Mouse (Mus musculus): Measurements from ENCODE around the gene Sipa1l2.

The Sipa1l2 gene

GRCm38 (mm10) chr8:125471374-125471773, 98.2 kb downstream of the Sipa1l2 start:
- no peak for DNase-seq (ENCODE audit: low read depth, low spot score)

DNA sequence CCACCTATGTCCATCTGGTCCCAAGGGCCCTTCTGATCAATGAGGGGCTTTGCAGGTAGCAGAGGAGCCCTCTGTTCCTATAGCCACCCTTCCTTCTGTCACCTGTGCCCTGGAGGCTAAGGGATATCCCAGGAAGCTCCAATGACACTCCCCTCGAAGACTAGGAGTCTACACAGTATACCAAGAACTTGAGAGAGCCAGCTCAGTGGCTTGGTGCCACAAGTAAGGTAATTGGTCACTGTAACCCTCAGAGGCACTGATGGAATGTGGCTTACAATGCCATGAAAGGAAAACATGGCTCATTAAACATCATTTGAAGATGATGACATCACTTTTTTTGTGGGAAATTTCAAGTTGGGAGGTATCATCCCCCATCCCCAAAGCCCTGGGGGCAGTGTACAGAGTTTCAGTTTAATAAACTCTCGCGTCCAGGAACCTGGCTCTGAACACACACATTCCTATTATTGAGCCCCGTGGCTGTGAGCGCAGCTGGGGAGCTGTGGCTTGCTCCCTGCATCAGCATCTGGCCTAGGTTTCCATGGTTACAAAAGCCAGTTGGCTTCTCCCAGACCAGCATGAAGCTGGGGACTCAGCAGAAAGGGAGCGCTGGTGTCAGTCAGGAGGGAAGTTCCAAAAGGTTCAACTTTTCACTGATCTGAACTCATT, 104.3 kb downstream of the Sipa1l2 start:
- peak; percentile 78 for DNase-seq (ENCODE audit: low read depth, low spot score)

GRCm38 (mm10) chr8:125462901-125463300, 106.7 kb downstream of the Sipa1l2 start:
- DNase-seq (ENCODE audit: low read depth, low spot score), result no peak

DNA sequence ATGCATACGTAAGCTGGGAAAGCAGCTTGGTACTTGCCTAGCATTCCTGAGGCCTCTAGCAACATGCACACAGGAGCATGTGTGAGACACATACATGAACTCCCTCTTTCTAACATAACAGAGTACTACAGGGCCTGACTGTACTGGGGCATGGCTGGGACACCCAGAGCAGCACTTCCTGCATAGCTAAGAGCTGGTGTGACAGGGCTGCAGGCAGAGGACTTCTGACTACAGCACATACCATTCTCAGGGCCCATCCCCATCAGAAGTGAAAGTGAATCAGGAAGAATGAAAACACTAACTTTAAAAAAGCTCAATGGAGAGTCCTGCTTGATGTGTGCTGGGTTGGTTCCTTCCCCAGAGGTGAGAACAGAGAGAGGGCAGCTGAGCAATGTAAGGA, 108.1 kb downstream of the Sipa1l2 start:
- no peak for DNase-seq (ENCODE audit: low read depth, low spot score)

GRCm38 (mm10) chr8:125460602-125461001, 109.0 kb downstream of the Sipa1l2 start:
- DNase-seq (ENCODE audit: low read depth, low spot score), result no peak

DNA sequence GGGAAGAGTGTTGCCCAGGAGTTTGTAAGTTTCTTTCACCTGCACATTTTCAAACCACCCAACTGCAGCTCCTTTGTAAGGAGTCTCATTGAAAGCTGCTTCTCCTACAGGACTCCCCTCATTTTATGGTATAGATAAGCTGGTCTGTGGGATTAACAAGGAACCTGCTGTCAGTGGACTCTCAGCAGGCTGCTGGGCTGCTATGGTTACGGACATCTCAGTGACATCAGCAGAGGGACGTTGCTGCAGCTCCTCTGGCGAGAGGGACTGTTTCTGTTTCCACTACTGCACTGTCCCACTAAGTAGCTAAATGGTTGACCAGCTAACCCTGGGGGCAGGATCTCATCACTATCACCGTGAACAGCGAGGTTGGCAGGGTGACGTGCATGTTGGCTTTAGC, 120.6 kb downstream of the Sipa1l2 start:
- DNase-seq (ENCODE audit: low read depth, low spot score), result no peak

DNA sequence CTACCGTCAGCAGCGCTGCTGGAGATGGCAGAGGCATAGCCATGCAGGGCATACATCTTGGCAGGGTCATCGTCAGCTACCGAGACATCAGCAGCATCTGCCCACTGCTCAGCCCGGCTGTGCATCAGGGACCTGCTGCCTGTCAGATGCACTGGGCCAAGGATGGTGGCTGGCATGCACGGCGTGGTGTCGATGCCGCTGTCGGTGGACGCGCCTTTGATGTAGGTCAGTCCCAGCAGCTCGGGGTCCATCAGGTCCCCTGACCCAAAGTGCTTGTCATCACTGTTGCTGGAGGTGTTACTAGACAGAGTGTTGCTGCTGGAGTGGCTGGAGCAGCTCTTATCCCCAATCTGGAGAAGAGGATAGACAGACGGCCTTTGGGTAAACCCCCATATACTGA, 122.1 kb downstream of the Sipa1l2 start:
- DNase-seq (ENCODE audit: low read depth, low spot score), result no peak

- no peak for DNase-seq (ENCODE audit: low read depth, low spot score)
Measured at GRCm38 (mm10) chr8:125446236-125446635, 123.4 kb downstream of the Sipa1l2 start.

- DNase-seq (ENCODE audit: low read depth, low spot score), result no peak
Measured at GRCm38 (mm10) chr8:125445225-125445609, 124.4 kb downstream of the Sipa1l2 start.

DNA sequence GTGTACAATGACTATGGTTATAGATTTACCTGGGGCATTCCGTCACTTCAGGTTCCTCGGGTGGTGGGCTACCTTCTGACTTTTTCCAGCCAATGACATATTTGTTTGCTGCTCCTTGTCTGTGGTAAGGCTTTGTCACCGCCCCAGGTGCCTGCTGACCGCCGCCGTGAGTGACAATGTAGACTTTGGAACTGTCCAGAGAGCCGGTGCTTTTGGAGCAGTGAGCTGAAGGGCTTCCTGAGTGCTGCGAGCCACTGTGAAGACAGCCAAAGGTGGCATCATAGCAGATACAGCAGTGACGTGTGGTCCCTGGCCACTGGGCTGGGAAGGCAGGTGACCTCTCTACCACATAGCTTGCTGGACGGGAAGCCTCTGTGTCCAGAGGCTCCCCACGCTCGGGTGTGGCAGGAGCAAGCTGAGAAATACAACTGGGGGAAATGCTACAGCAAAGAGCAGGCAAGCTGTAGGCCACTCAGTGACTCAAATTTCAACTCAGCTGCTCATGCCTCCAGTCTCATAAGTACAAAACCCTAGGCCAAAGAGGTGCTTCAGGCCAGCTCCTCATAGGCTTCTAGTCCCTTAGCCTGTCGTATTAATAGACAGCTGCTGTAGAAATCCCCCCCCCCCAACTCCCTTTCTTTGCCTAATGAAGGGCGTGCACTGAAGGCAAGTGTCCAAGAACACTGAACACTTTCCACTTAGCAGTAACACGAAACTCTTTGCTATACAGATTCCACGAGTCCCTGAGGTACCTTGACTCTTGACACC, 125.0 kb downstream of the Sipa1l2 start:
- no peak for DNase-seq (ENCODE audit: low read depth, low spot score)

DNA sequence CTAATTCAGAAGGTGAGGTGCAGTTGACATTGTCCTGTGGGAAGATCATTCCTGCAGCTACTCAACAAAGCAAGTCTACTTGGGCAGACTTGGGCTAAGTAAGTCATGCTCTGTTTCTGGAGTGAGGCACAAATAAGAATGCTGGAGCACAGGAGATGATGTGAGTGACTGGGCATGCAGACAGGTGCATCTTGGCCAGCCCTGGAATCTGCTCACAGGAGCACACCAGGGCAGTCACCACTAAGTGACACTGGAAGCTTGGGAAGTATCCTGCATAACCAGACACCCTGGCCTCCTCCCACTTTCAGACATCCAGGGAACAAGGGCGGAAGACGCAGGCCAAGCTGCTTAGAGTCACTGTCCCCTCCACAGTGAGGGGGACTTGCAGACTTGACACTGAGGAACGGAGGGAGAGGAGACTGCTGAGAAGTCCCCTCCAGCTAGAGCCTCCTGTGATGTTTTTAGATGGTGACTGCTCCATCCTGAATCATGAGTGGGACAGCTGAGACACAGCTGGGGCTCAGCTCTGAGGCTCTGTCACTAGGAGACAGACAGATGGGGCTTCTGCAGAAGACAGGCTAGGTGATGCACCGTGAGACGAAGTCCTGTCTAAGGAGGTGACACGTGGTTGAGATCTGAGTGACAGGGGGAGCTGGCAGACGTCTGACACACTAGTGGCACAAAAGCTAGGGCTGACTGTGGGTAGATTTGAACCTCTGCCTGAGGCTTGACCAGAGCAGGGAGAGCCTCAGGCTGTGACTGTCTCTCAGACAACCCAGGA, 134.1 kb downstream of the Sipa1l2 start:
- no peak for DNase-seq (ENCODE audit: low read depth, low spot score)

GRCm38 (mm10) chr8:125434151-125434550, 135.5 kb downstream of the Sipa1l2 start:
- no peak for DNase-seq (ENCODE audit: low read depth, low spot score)

- DNase-seq (ENCODE audit: low read depth, low spot score), result no peak
Measured at GRCm38 (mm10) chr8:125431321-125431720, 138.3 kb downstream of the Sipa1l2 start.

DNA sequence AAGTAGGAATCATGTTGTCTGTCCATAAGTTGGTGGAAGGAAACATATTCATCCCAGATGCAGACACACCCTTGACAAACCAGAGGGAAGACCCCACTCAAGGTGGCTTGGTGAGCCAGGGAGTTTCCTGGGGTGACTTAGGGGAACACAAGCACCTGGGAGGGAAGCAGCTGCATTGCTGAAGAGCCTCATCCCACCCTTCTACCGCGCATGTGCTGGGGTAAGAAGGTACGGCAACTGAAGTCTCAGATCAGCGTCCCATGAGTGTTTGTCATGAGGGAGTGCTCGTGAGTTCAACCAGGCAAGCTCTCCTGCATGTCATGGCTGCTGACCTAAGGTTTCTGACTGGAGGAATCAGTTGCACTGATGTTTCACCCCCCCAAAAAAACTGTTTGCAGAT, 138.8 kb downstream of the Sipa1l2 start:
- DNase-seq (ENCODE audit: low read depth, low spot score), result no peak

GRCm38 (mm10) chr8:125428979-125429690, 140.5 kb downstream of the Sipa1l2 start:
- no peak for DNase-seq (ENCODE audit: low read depth, low spot score)

- peak; percentile 14 for DNase-seq (ENCODE audit: low read depth, low spot score)
Measured at GRCm38 (mm10) chr8:125423861-125424260, 145.7 kb downstream of the Sipa1l2 start.

- no peak for DNase-seq (ENCODE audit: low read depth, low spot score)
Measured at GRCm38 (mm10) chr8:125419202-125419830, 150.3 kb downstream of the Sipa1l2 start.

DNA sequence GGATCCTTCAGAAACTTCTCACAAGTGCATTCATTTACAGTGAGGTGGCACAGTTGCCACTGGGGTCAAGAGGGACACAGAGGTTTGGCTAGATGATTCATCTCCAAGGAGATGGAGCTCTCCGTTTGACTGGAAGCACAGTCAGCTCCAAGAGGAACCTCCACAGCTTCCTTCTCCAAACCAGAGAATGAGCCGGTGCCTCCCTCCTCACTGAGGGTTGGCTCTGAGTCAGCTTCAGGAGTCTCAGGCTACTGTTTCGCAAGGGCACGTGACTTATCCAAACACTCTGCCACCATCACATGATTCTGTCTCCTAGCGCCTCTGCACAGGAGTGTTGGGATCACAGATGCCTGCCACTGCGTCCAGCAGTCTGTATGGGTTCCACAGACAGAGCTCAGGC, 153.5 kb downstream of the Sipa1l2 start:
- DNase-seq (ENCODE audit: low read depth, low spot score), result no peak

DNA sequence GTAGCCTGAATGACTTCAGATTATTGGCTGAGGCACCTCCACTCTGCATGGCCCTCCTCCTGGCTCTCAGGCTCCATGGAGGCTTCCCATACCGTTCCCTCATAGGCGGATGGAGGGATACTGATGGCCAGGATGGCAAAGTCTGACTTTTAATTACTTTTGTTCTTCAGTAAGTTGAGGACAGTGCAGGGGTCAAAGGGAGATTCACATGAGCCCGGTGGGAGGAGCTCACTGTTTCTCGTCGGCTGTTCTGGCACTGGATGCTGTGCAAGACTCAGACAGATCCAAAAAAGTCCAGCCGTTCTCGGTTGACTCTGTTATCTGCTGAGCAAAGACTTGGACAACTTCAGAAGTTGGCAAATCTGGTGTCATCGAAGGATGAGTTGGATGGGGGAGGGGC, 155.0 kb downstream of the Sipa1l2 start:
- no peak for DNase-seq (ENCODE audit: low read depth, low spot score)

- no peak for DNase-seq (ENCODE audit: low read depth, low spot score)
Measured at GRCm38 (mm10) chr8:125413001-125413909, 156.4 kb downstream of the Sipa1l2 start.
